Mouse (Mus musculus) liver, embryonic 16.5 days (tissue): ENCODE measurements around the gene Prkab1. TPM values are rescaled to one million over a fixed set of nuclear protein-coding genes. Genes with fewer than 3 reads are reported as not detected.

Experiments used
- ATAC-seq: fragments of 200-750 bp; cut with Nextera tagmentation; 2 replicates; pipeline ENCODE4 v1.8.0; 2017; ENCODE audit warnings: low read depth, mild to moderate bottlenecking, moderate number of reproducible peaks, moderate library complexity
- H3K27ac ChIP-seq: fragments of 300-500 bp; sonication (generic); 2 replicates; pipeline ENCODE4 v1.5.1; 2014; ENCODE audit warnings: mild to moderate bottlenecking, low read length
- H3K27me3 ChIP-seq: fragments of 300-500 bp; sonication (generic); 2 replicates; pipeline ENCODE4 v1.6.1; 2014; ENCODE audit warnings: low read depth, low read length, mixed read lengths; ENCODE audit not compliant: control insufficient read depth, insufficient read depth
- H3K36me3 ChIP-seq: fragments of 300-500 bp; sonication (generic); 2 replicates; pipeline ENCODE4 v1.6.1; 2014; ENCODE audit warnings: mild to moderate bottlenecking; ENCODE audit not compliant: control insufficient read depth, insufficient read depth
- H3K4me1 ChIP-seq: fragments of 300-500 bp; sonication (generic); 2 replicates; pipeline ENCODE4 v1.6.1; 2014; ENCODE audit warnings: low read depth, low read length, mixed read lengths; ENCODE audit not compliant: control insufficient read depth
- H3K4me2 ChIP-seq: fragments of 300-500 bp; sonication (generic); 2 replicates; pipeline ENCODE4 v1.6.1; 2014; ENCODE audit warnings: low read depth, low read length, mixed read lengths
- H3K4me3 ChIP-seq: fragments of 300-500 bp; sonication (generic); 2 replicates; pipeline ENCODE4 v1.5.1; 2014; ENCODE audit warnings: low read depth, mild to moderate bottlenecking, low read length
- H3K9ac ChIP-seq: fragments of 300-500 bp; sonication (generic); 2 replicates; pipeline ENCODE4 v1.6.1; 2014; ENCODE audit warnings: low read depth, low read length
- H3K9me3 ChIP-seq: fragments of 300-500 bp; sonication (generic); replicated peaks from 2 replicates; pipeline ENCODE4 v1.6.1; 2016; ENCODE audit warnings: low read length; ENCODE audit not compliant: control insufficient read depth
- WGBS: fragments of 180-500 bp; shearing (Covaris S2); extraction: QIAGEN DNeasy Blood & Tissue Kit; methylation state at CpG from one replicate; pipeline ENCODE4 v1.1.7; 2014; ENCODE audit not compliant: insufficient replicate concordance; 5-methylcytosine and 5-hydroxymethylcytosine counted together
- polyA plus RNA-seq: library from polyadenylated mRNA; unstranded; fragments of >200 nt; fragmentation: Nextera tagmentation; extraction: Ambion mirVana; gene quantifications from 2 replicates; pipeline ENCODE4 v1.2.1, GENCODE M21; 2015

Prkab1 gene
- polyA plus RNA-seq, 1 experiment from 2014 or later: 92.5 TPM

DNA sequence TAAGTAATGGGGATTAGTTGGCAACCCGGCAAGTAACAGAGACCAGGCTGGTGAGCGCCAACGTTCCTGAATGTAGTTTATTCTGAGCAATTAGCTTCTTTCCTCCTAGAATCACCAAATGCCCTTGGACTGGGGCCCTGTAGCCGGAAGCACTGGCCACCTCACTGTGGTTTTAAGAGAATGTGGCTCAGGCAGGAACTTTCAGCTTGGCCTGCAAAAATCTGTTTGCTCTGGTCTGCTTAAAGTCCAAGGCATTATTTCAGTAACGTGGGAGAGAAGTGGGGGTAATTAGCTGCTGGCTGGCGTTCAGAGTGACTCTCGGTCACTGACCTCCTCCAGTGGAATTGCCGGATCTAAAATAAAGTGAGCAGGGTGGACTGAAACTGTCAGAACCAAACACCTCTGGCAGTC lies 1.1 kb downstream of the Prkab1 start:
- peaks cover 33% of the 10 kb centered on the region for H3K36me3 ChIP-seq
- 4% methylated on average over 8 of the region's 8 CpGs for WGBS
- peaks cover 65% of the 10 kb centered on the region for H3K4me1 ChIP-seq
- no peaks in the 10 kb centered on the region for H3K27me3 ChIP-seq
- no peak for ATAC-seq
- peak overlapping the region; percentile 96 for H3K4me3 ChIP-seq
- H3K4me2 ChIP-seq: peak overlapping the region; percentile 55
- no peaks in the 10 kb centered on the region for H3K9me3 ChIP-seq
- H3K9ac ChIP-seq: peak overlapping the region; percentile 99
- H3K27ac ChIP-seq: peak overlapping the region; percentile 99

DNA sequence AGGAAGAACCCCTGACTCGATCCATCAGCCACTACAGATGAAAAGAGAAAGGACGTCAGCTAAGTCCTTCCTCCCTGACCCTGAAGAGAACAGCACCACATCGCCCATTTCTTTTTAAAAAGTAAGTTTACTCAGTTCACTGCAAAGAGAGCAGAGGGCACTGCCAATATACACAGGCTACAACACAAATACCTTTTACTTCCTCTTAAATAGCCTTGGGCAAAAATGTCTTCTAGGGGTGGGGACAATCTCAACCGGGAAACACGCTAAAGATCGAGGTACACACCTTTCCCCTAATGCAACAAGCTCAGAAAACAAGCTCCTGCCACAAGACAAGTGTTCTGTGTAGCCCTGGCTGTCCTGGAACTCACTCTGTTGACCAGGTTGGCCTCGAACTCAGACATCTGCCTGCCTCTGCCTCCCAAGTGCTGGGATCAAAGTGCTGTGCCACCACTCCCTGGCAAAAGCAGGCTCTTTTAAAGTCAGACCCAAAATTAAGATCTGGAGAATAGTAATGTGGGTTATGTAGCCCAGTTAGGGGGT lies 1.6 kb downstream of the Prkab1 start:
- Histone ChIP-seq H3K9me3 (no peaks in the 10 kb centered on the region), H3K27ac (peak overlapping the region; percentile 99), H3K27me3 (no peaks in the 10 kb centered on the region), H3K36me3 (peaks cover 38% of the 10 kb centered on the region), H3K4me1 (peaks cover 60% of the 10 kb centered on the region), H3K4me2 (peak overlapping the region; percentile 55), H3K4me3 (peak overlapping the region; percentile 96), H3K9ac (peak overlapping the region; percentile 99)
- 15% methylated on average over 7 of the region's 7 CpGs for WGBS
- ATAC-seq: no peak

DNA sequence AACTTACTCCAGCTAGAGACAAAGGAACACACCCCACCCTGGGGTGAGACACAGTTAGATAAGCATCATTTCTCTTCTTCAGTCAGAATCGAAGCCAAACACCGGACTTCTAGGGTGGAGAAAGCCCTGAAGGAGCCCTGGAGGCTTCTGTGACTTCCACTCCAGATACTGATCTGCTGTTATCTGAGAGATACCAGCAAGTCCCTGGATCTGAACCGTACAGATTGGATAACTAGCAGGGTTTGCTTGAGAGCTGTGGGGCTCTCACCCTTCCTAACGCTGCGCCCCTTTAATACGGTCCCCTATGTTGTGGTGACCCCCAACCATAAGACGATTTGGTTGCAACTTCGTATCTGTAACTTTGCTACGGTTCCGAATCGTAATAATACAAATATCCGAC lies 2.2 kb downstream of the Prkab1 start:
- peak; percentile 1; the same call in 1 of the 2 replicates for ATAC-seq

DNA sequence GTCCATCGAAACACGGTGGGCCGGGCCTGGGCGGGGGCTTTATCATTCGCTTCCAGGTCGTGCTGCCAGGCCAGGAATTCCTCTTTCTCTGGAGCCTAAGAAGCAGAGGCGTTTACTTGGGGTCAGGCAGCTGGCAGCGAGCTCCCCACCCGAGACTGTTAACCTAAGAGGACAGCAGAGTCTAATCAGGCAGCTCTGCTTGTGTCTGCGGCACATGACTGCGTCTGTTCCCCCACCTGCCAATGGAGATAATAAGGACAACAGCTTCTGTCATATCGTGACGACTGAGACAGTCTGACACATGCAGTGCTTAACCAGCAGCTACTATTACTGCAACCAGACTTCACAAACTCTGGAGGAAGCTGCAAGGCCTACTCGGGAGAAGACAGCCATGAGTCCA lies 2.8 kb downstream of the Prkab1 start:
- Histone ChIP-seq H3K4me1 (peaks cover 54% of the 10 kb centered on the region), H3K9ac (peak overlapping the region; percentile 99), H3K27me3 (no peaks in the 10 kb centered on the region), H3K4me2 (peak overlapping the region; percentile 55), H3K9me3 (no peaks in the 10 kb centered on the region), H3K27ac (peak overlapping the region; percentile 99), H3K4me3 (peak overlapping the region; percentile 96), H3K36me3 (peaks cover 50% of the 10 kb centered on the region)
- 27% methylated on average over 14 of the region's 14 CpGs for WGBS
- peak; percentile 54 for ATAC-seq

More for the DNA sequence above, 2.2 kb downstream of the Prkab1 start:
- H3K4me1 ChIP-seq: peaks cover 56% of the 10 kb centered on the region
- peak overlapping the region; percentile 99 for H3K9ac ChIP-seq
- no peaks in the 10 kb centered on the region for H3K27me3 ChIP-seq
- peak overlapping the region; percentile 99 for H3K27ac ChIP-seq
- H3K9me3 ChIP-seq: no peaks in the 10 kb centered on the region
- peak overlapping the region; percentile 55 for H3K4me2 ChIP-seq
- peak overlapping the region; percentile 96 for H3K4me3 ChIP-seq
- 45% methylated on average over 12 of the region's 12 CpGs for WGBS
- peaks cover 44% of the 10 kb centered on the region for H3K36me3 ChIP-seq

DNA sequence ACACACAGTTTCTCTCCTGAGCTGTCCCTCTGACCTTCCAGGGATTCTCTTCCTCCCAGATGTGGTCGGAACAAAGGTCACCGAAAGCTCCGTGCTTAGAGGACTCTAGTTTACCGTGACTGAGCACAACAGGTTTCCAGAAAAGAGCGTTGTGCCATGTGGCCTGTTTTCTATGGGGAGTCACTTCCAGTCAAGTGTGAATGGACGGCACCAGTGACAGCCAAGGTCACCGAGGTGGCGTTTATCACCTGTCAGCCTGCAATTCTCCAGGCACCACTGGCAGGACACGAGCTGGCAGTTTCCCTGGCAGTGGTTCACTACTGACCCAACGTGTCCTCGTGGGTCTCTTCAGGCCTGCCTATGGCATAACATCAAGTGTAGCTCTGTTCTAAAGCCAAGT lies 4.9 kb downstream of the Prkab1 start:
- H3K4me2 ChIP-seq: no peak overlapping the region; the same call in 1 of the 2 replicates
- peak overlapping the region; percentile 13; the same call in 1 of the 2 replicates for H3K9ac ChIP-seq
- peak overlapping the region; percentile 78 for H3K27ac ChIP-seq
- H3K4me1 ChIP-seq: peaks cover 42% of the 10 kb centered on the region
- no peak for ATAC-seq
- peaks cover 71% of the 10 kb centered on the region for H3K36me3 ChIP-seq
- no peaks in the 10 kb centered on the region for H3K27me3 ChIP-seq
- WGBS: 72% methylated on average over 11 of the region's 11 CpGs
- H3K4me3 ChIP-seq: no peak overlapping the region
- no peaks in the 10 kb centered on the region for H3K9me3 ChIP-seq

DNA sequence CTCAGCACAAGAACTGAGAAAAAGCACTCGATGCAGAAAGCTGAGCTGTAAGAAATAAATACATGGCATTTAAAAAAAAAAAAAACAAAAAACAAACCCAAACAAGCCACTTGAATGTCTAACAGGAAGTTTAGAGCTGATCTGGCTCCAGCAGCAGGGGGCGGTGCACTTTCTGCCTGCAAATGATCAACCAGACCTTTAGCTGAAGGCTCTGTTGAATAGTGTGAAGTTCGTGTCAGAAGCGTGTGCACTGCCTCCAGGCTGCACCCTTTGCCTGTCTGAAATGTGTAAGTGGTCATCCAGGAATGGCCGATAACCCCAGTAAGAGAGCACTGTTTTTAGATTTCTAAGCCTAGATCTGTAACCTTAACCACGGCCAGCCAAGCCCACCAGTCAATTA lies 5.5 kb downstream of the Prkab1 start:
- ATAC-seq: 0 out of 2 replicates have a peak, but pooled peaks have one; percentile 17

DNA sequence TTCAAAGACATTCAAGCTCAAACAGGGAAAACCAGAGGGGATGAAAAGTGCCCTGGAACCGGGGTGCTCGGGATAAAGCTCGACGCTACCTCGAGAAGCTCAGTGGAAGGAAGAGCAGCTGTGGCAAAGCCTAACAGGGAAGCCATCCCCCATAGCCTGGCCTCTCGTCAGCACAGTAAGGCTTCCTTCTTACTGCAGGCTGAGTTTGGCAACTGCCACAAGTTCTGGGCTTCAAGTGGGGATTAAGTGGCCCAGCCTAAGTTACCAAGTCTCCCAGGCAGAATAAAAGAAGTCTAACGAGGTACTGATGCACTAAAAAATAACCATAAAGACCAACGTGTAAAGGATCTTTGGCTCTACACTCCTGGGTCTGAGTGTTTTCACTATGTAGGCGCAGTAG lies 6.1 kb downstream of the Prkab1 start:
- Histone ChIP-seq H3K9ac (no peak overlapping the region), H3K4me3 (no peak overlapping the region), H3K4me2 (no peak overlapping the region), H3K36me3 (peaks cover 83% of the 10 kb centered on the region), H3K27ac (peak overlapping the region; percentile 36; the same call in 1 of the 2 replicates), H3K27me3 (no peaks in the 10 kb centered on the region), H3K9me3 (no peaks in the 10 kb centered on the region), H3K4me1 (peaks cover 42% of the 10 kb centered on the region)
- 90% methylated on average over 9 of the region's 9 CpGs for WGBS
- no peak for ATAC-seq

More for the DNA sequence above, 5.5 kb downstream of the Prkab1 start:
- H3K9me3 ChIP-seq: no peaks in the 10 kb centered on the region
- H3K4me1 ChIP-seq: peaks cover 42% of the 10 kb centered on the region
- no peak overlapping the region for H3K4me3 ChIP-seq
- no peak overlapping the region for H3K4me2 ChIP-seq
- peaks cover 77% of the 10 kb centered on the region for H3K36me3 ChIP-seq
- no peaks in the 10 kb centered on the region for H3K27me3 ChIP-seq
- H3K27ac ChIP-seq: peak overlapping the region; percentile 78
- WGBS: 55% methylated on average over 6 of the region's 6 CpGs
- peak overlapping the region; percentile 13; the same call in 1 of the 2 replicates for H3K9ac ChIP-seq

DNA sequence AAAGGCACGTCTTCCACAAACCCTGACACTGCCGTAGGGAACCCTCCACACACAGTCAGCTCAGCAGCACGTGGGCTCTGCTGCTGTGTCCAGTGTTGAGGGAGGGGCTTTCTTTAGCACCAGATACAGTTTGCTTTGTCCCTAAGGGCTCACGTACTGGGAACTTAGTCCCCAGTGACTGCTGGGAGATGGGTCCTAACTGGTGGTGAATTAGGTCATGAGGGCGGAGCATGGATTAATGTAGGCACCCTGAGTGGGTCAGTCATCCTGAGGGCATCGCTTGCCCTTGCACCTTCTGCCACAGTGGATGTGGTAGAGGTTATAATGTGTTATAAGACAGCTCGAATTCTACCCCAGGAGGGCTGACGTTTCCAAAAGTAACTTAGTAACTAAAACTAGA lies 6.9 kb downstream of the Prkab1 start:
- no peak overlapping the region for H3K27ac ChIP-seq
- peaks cover 88% of the 10 kb centered on the region for H3K36me3 ChIP-seq
- no peak overlapping the region for H3K4me2 ChIP-seq
- H3K4me1 ChIP-seq: peaks cover 40% of the 10 kb centered on the region
- H3K27me3 ChIP-seq: no peaks in the 10 kb centered on the region
- no peaks in the 10 kb centered on the region for H3K9me3 ChIP-seq
- no peak for ATAC-seq
- no peak overlapping the region for H3K4me3 ChIP-seq
- WGBS: 85% methylated on average over 8 of the region's 8 CpGs
- H3K9ac ChIP-seq: no peak overlapping the region

DNA sequence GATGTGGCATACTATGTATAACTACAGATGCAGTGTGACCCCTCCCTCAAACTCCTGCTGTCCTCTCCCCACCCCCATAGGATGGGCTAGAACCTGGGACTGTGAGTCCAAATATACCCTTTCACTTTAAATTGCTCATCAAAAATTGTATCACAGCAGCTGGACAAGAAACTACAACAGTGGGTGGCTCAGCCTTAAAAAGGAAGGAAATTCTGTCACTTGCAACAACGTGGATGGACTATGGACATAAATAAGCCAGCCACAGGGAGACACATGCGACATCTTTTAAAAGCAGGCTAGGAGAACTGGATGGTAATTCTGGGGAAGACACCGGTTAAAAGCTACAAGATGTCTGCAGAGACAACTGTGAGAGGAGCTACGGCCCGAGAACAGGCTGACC lies 7.8 kb downstream of the Prkab1 start:
- ATAC-seq: no peak
- Histone ChIP-seq H3K4me1 (peaks cover 32% of the 10 kb centered on the region), H3K4me2 (no peak overlapping the region), H3K4me3 (no peak overlapping the region), H3K9ac (no peak overlapping the region), H3K27ac (no peak overlapping the region), H3K27me3 (no peaks in the 10 kb centered on the region), H3K9me3 (no peaks in the 10 kb centered on the region), H3K36me3 (peaks cover 88% of the 10 kb centered on the region)
- WGBS: 82% methylated on average over 5 of the region's 5 CpGs
